Comparison of ENCODE assay signal across 12 mouse cellular contexts in genomic region chr16:26252824-26253223, GRCm38 (mm10).
DNase-seq lines count a peak whose midpoint lies in the region; ATAC-seq and TF ChIP-seq lines count a peak whose summit lies in the region.
"Had no signal": no experiment of that assay in that cellular context is flagged by ENCODE, and none has a peak within 500 bp of the region (broad histone marks: within the 10 kb centered on the region; RNA-seq: fewer than 3 reads in every experiment).

No protein-coding gene starts in this region.

- no peak overlapping the region for H3K4me2 ChIP-seq in hindbrain, postnatal 0 days (ENCODE audit: low read depth, low read length)
- H3K4me2 ChIP-seq in hindbrain, embryonic 13.5 days, result no peak overlapping the region
- no peak overlapping the region for H3K4me2 ChIP-seq in midbrain, embryonic 11.5 days
- H3K4me2 ChIP-seq in midbrain, embryonic 13.5 days (replicated peaks), result no peak overlapping the region
- no peak overlapping the region for H3K4me2 ChIP-seq in stomach, postnatal 0 days (replicated peaks; ENCODE audit: low read depth)
- H3K4me2 ChIP-seq: hindbrain, embryonic 12.5 days; lung, embryonic 15.5 days had no signal

- H3K4me1 ChIP-seq in hindbrain, postnatal 0 days (ENCODE audit: insufficient read depth, low read length), result no peaks in the 10 kb centered on the region
- H3K4me1 ChIP-seq in hindbrain, embryonic 13.5 days (replicated peaks), result no peaks in the 10 kb centered on the region
- no peaks in the 10 kb centered on the region for H3K4me1 ChIP-seq in midbrain, embryonic 11.5 days (ENCODE audit: control insufficient read depth, insufficient read depth, low read length)
- no peaks in the 10 kb centered on the region for H3K4me1 ChIP-seq in midbrain, embryonic 13.5 days (replicated peaks)
- H3K4me1 ChIP-seq in stomach, postnatal 0 days (replicated peaks; ENCODE audit: control insufficient read depth, insufficient read depth), result no peaks in the 10 kb centered on the region
- H3K4me1 ChIP-seq: hindbrain, embryonic 12.5 days; lung, embryonic 15.5 days had no signal

- no peaks in the 10 kb centered on the region for H3K9me3 ChIP-seq in hindbrain, postnatal 0 days (ENCODE audit: low read length)
- H3K9me3 ChIP-seq in hindbrain, embryonic 13.5 days, result no peaks in the 10 kb centered on the region
- no peaks in the 10 kb centered on the region for H3K9me3 ChIP-seq in midbrain, embryonic 11.5 days (ENCODE audit: control insufficient read depth, low read length)
- H3K9me3 ChIP-seq in midbrain, embryonic 13.5 days, result no peaks in the 10 kb centered on the region
- H3K9me3 ChIP-seq in stomach, postnatal 0 days (ENCODE audit: control insufficient read depth, low read length), result no peaks in the 10 kb centered on the region
- H3K9me3 ChIP-seq: hindbrain, embryonic 12.5 days; lung, embryonic 15.5 days had no signal

- TF ChIP-seq CTCF in hindbrain, postnatal 0 days (IDR thresholded peaks at IDR 0.05; ENCODE audit: low read depth), result peak; percentile 49
- peak; percentile 73 for TF ChIP-seq CTCF in stomach, postnatal 0 days (IDR thresholded peaks at IDR 0.05; ENCODE audit: low read depth)

- WGBS in hindbrain, postnatal 0 days, result 82% methylated on average over 2 of the region's 2 CpGs
- 83% methylated on average over 2 of the region's 2 CpGs for WGBS in hindbrain, embryonic 13.5 days
- 70% methylated on average over 2 of the region's 2 CpGs for WGBS in midbrain, embryonic 11.5 days
- 77% methylated on average over 2 of the region's 2 CpGs for WGBS in midbrain, embryonic 13.5 days
- 47% methylated on average over 2 of the region's 2 CpGs for WGBS in stomach, postnatal 0 days

- H3K4me3 ChIP-seq in hindbrain, postnatal 0 days (ENCODE audit: low read length), result no peak overlapping the region
- no peak overlapping the region for H3K4me3 ChIP-seq in hindbrain, embryonic 13.5 days
- H3K4me3 ChIP-seq in midbrain, embryonic 11.5 days (ENCODE audit: low read depth, low read length), result no peak overlapping the region
- H3K4me3 ChIP-seq in midbrain, embryonic 13.5 days (replicated peaks), result no peak overlapping the region
- H3K4me3 ChIP-seq in stomach, postnatal 0 days (ENCODE audit: low read depth, low read length), result no peak overlapping the region
- H3K4me3 ChIP-seq: hindbrain, embryonic 12.5 days; lung, embryonic 15.5 days had no signal

- no peaks in the 10 kb centered on the region for H3K36me3 ChIP-seq in hindbrain, postnatal 0 days (ENCODE audit: insufficient read depth, low read length)
- no peaks in the 10 kb centered on the region for H3K36me3 ChIP-seq in hindbrain, embryonic 13.5 days
- H3K36me3 ChIP-seq in midbrain, embryonic 11.5 days (ENCODE audit: control insufficient read depth, insufficient read depth, low read length), result no peaks in the 10 kb centered on the region
- no peaks in the 10 kb centered on the region for H3K36me3 ChIP-seq in midbrain, embryonic 13.5 days
- no peaks in the 10 kb centered on the region for H3K36me3 ChIP-seq in stomach, postnatal 0 days (ENCODE audit: control insufficient read depth, insufficient read depth, low read length)
- H3K36me3 ChIP-seq: hindbrain, embryonic 12.5 days; lung, embryonic 15.5 days had no signal

- H3K27ac ChIP-seq in hindbrain, postnatal 0 days, result no peak overlapping the region
- no peak overlapping the region for H3K27ac ChIP-seq in hindbrain, embryonic 13.5 days
- H3K27ac ChIP-seq in midbrain, embryonic 11.5 days (ENCODE audit: low read depth, low read length), result no peak overlapping the region
- no peak overlapping the region for H3K27ac ChIP-seq in midbrain, embryonic 13.5 days
- no peak overlapping the region for H3K27ac ChIP-seq in stomach, postnatal 0 days (replicated peaks)
- H3K27ac ChIP-seq: hindbrain, embryonic 12.5 days; lung, embryonic 15.5 days had no signal

- ATAC-seq in hindbrain, postnatal 0 days, result no peak
- ATAC-seq in hindbrain, embryonic 13.5 days (ENCODE audit: low FRiP score), result no peak
- ATAC-seq in midbrain, embryonic 11.5 days (ENCODE audit: low FRiP score), result no peak
- ATAC-seq in midbrain, embryonic 13.5 days, result no peak
- no peak for ATAC-seq in stomach, postnatal 0 days (ENCODE audit: low FRiP score, low TSS enrichment)
- ATAC-seq in activated CD4-positive, CD25-positive, alpha-beta regulatory T cell, adult 4 months, result no peak

- no peak overlapping the region for H3K9ac ChIP-seq in hindbrain, postnatal 0 days (replicated peaks; ENCODE audit: low read length)
- H3K9ac ChIP-seq in hindbrain, embryonic 13.5 days, result no peak overlapping the region
- H3K9ac ChIP-seq in midbrain, embryonic 11.5 days (ENCODE audit: low read length), result no peak overlapping the region
- no peak overlapping the region for H3K9ac ChIP-seq in midbrain, embryonic 13.5 days (replicated peaks)
- H3K9ac ChIP-seq in stomach, postnatal 0 days (ENCODE audit: low read length), result no peak overlapping the region
- H3K9ac ChIP-seq: hindbrain, embryonic 12.5 days; lung, embryonic 15.5 days had no signal

- H3K27me3 ChIP-seq in hindbrain, postnatal 0 days (ENCODE audit: insufficient read depth, low read length), result no peaks in the 10 kb centered on the region
- no peaks in the 10 kb centered on the region for H3K27me3 ChIP-seq in hindbrain, embryonic 13.5 days
- no peaks in the 10 kb centered on the region for H3K27me3 ChIP-seq in midbrain, embryonic 11.5 days (ENCODE audit: control insufficient read depth, insufficient read depth, low read length)
- no peaks in the 10 kb centered on the region for H3K27me3 ChIP-seq in midbrain, embryonic 13.5 days
- no peaks in the 10 kb centered on the region for H3K27me3 ChIP-seq in stomach, postnatal 0 days (ENCODE audit: control insufficient read depth, insufficient read depth, low read length)
- H3K27me3 ChIP-seq: hindbrain, embryonic 12.5 days; lung, embryonic 15.5 days had no signal

- no peak for TF ChIP-seq EP300 in stomach, postnatal 0 days (optimal IDR thresholded peaks at IDR 0.05)

- peak; percentile 23 for DNase-seq in hindbrain, postnatal 0 days (ENCODE audit: low spot score)
- DNase-seq in midbrain, embryonic 11.5 days (ENCODE audit: low spot score, missing footprints), result peak; percentile 72
- DNase-seq in embryo, embryonic 11 days, result peak; percentile 25
- DNase-seq in stomach, postnatal 0 days (ENCODE audit: low spot score), result no peak
- no peak for DNase-seq in urinary bladder, postnatal 36 days (ENCODE audit: low spot score in 2 of 2)
- DNase-seq: adrenal gland, postnatal 14 days; cerebellum, adult 9-10 months had no signal

Comparison
In these comparisons a context has a peak if more than half of its experiments do, and no peak if none do; other contexts are left out.
1. DNase-seq: peak in hindbrain, postnatal 0 days (single experiment), midbrain, embryonic 11.5 days (single experiment) and embryo, embryonic 11 days (single experiment); none in stomach, postnatal 0 days (single experiment) and urinary bladder, postnatal 36 days (0 of 2).